Mouse (Mus musculus) hindbrain, embryonic 15.5 days (tissue): Measurements from ENCODE around the gene Prkce. TPM values are rescaled to one million over a fixed set of nuclear protein-coding genes. Genes with fewer than 3 reads are reported as not detected.

Experiments
- ATAC-seq: fragments of 200-750 bp; cut with Nextera tagmentation; 2 replicates; pipeline ENCODE4 v1.8.0; 2017; ENCODE audit warnings: low read depth, moderate number of reproducible peaks, moderate TSS enrichment; ENCODE audit not compliant: low FRiP score
- H3K27ac ChIP-seq: fragments of 300-500 bp; sonication (generic); replicated peaks from 2 replicates; pipeline ENCODE4 v1.5.1; 2015; ENCODE audit warnings: mild to moderate bottlenecking, inconsistent platforms
- H3K27me3 ChIP-seq: fragments of 300-500 bp; sonication (generic); 2 replicates; pipeline ENCODE4 v1.6.1; 2015; ENCODE audit warnings: control low read depth, inconsistent platforms
- H3K36me3 ChIP-seq: fragments of 300-500 bp; sonication (generic); 2 replicates; pipeline ENCODE4 v1.6.1; 2015; ENCODE audit warnings: control low read depth, inconsistent platforms
- H3K4me1 ChIP-seq: fragments of 300-500 bp; sonication (generic); replicated peaks from 2 replicates; pipeline ENCODE4 v1.6.1; 2015; ENCODE audit warnings: control low read depth, inconsistent platforms
- H3K4me2 ChIP-seq: fragments of 300-500 bp; sonication (generic); 2 replicates; pipeline ENCODE4 v1.6.1; 2015; ENCODE audit warnings: moderate library complexity, mild to moderate bottlenecking, inconsistent platforms
- H3K4me3 ChIP-seq: fragments of 300-500 bp; sonication (generic); 2 replicates; pipeline ENCODE4 v1.5.1; 2015; ENCODE audit warnings: mild to moderate bottlenecking, inconsistent platforms
- H3K9ac ChIP-seq: fragments of 300-500 bp; sonication (generic); 2 replicates; pipeline ENCODE4 v1.6.1; 2015; ENCODE audit warnings: inconsistent platforms
- H3K9me3 ChIP-seq: fragments of 300-500 bp; sonication (generic); 2 replicates; pipeline ENCODE4 v1.6.1; 2016; ENCODE audit warnings: control low read depth, inconsistent platforms
- WGBS: fragments of 180-500 bp; shearing (Covaris S2); methylation state at CpG from one replicate; pipeline ENCODE4 v1.1.7; 2015; 5-methylcytosine and 5-hydroxymethylcytosine counted together
- polyA plus RNA-seq: library from polyadenylated mRNA; unstranded; fragments of >200 nt; fragmentation: Nextera tagmentation; extraction: Ambion mirVana; gene quantifications from 2 replicates; pipeline ENCODE4 v1.2.1, GENCODE M21; 2015

Gene Prkce
- polyA plus RNA-seq, 1 experiment from 2014 or later, result 45.7 TPM

DNA sequence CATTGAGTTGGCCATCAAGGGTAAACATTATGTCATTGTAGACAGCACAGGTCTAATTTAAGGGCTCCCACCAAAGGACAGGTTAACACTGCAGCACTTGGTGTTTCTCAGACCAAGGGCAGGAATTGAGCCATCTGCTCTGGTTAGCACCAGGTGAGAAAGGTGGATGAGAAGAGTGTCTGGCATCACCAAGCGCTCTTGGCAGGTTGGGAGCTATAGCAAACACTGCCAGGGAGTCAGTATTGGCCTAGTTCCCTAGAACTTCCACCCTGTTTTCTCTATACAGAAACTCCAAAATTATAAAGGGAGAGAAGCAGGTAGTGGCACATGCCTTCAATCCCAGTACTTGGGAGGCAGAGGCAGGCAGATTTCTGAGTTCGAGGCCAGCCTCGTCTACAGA, 479.6 kb downstream of the Prkce start:
- no peaks in the 10 kb centered on the region for H3K9me3 ChIP-seq
- H3K9ac ChIP-seq, result no peak overlapping the region
- no peak for ATAC-seq
- H3K27ac ChIP-seq, result no peak overlapping the region
- WGBS, result 100% methylated on average over 3 of the region's 3 CpGs
- H3K4me1 ChIP-seq, result no peaks in the 10 kb centered on the region
- H3K27me3 ChIP-seq, result no peaks in the 10 kb centered on the region
- H3K36me3 ChIP-seq, result no peaks in the 10 kb centered on the region
- H3K4me3 ChIP-seq, result no peak overlapping the region
- no peak overlapping the region for H3K4me2 ChIP-seq

DNA sequence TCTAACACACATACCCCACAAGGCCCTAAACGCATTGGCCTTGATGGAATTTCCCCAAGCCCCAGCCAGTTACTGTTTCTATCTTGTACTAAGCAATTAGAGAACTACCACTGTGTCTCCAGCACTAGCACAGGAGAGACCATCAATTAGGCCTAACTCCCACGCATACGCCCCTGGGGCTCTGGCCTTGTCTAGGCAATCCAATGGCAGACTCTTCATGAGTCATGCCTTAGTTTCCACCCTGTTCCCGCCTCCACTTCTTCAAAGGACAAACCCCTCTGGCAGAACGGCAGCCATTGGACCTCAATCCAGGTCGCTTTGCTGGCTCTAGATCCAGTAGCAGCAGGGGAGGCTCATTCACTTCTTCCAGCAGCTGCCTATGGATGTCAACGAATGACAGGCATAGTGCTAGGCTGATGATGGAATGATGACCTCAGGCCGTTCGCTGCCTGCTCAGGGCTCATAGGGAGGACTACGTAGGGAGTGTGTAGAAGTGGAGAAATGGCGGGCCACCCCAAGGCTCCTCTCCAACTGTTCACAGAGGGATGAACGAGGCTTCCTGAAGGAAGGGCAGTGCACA, 481.4 kb downstream of the Prkce start:
- no peak for ATAC-seq
- Histone ChIP-seq H3K27me3 (no peaks in the 10 kb centered on the region), H3K9me3 (no peaks in the 10 kb centered on the region), H3K36me3 (no peaks in the 10 kb centered on the region), H3K9ac (no peak overlapping the region), H3K4me3 (no peak overlapping the region), H3K27ac (no peak overlapping the region), H3K4me2 (no peak overlapping the region), H3K4me1 (no peaks in the 10 kb centered on the region)
- WGBS, result 85% methylated on average over 12 of the region's 12 CpGs

DNA sequence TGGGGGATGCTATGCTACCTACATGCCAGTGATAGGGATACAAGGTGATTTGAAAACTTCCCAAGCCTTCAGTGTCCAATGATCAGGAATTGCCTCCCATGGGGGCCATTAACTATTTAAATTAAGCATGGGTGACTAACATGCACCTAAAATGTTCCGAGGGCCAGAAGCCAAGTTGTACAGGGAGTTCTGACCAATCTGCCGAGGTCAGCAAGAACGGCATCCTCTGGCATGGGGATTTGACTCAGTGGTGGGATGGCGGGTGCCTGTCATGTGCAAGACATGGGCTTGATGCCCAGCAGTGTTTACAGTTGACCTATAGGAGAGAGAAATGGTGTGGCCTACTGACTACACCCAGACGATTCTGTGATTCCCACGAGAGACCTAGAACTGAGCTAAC, 482.7 kb downstream of the Prkce start:
- no peak overlapping the region for H3K4me3 ChIP-seq
- H3K9ac ChIP-seq, result no peak overlapping the region
- no peaks in the 10 kb centered on the region for H3K4me1 ChIP-seq
- H3K27me3 ChIP-seq, result no peaks in the 10 kb centered on the region
- no peak overlapping the region for H3K27ac ChIP-seq
- no peak overlapping the region for H3K4me2 ChIP-seq
- 96% methylated on average over 6 of the region's 6 CpGs for WGBS
- ATAC-seq, result no peak
- no peaks in the 10 kb centered on the region for H3K9me3 ChIP-seq
- H3K36me3 ChIP-seq, result no peaks in the 10 kb centered on the region

DNA sequence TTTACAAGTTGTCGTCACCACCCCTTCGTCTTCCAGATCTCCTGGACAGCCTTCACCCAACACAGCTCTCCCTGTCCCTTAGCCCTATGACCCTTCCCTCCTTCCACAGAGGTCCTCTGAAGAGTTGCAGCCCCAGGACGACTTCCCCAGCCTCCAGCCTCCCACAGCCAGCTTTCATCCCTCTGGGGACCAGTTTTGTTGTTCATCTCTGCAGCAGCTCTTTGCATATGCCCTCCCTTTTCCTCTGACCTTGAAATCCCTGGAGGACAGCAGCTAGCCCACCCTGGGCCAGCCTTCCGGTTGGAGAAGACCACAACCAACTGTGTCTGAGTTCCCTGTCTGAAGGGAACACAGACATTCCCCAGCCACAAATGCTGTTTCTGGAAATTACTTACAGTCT, 483.5 kb downstream of the Prkce start:
- Histone ChIP-seq H3K36me3 (no peaks in the 10 kb centered on the region), H3K27me3 (no peaks in the 10 kb centered on the region), H3K4me2 (no peak overlapping the region), H3K9ac (no peak overlapping the region), H3K4me1 (no peaks in the 10 kb centered on the region), H3K27ac (no peak overlapping the region), H3K4me3 (no peak overlapping the region), H3K9me3 (no peaks in the 10 kb centered on the region)
- no peak for ATAC-seq
- WGBS, result 67% methylated on average over 4 of the region's 4 CpGs

GRCm38 (mm10) chr17:86652751-86653150, 485.2 kb downstream of the Prkce start:
- H3K4me1 ChIP-seq, result no peaks in the 10 kb centered on the region
- H3K9ac ChIP-seq, result no peak overlapping the region
- H3K27ac ChIP-seq, result no peak overlapping the region
- WGBS, result 86% methylated on average over 1 of the region's 1 CpGs
- H3K27me3 ChIP-seq, result no peaks in the 10 kb centered on the region
- H3K4me3 ChIP-seq, result no peak overlapping the region
- H3K4me2 ChIP-seq, result no peak overlapping the region
- no peaks in the 10 kb centered on the region for H3K9me3 ChIP-seq
- ATAC-seq, result no peak
- no peaks in the 10 kb centered on the region for H3K36me3 ChIP-seq

DNA sequence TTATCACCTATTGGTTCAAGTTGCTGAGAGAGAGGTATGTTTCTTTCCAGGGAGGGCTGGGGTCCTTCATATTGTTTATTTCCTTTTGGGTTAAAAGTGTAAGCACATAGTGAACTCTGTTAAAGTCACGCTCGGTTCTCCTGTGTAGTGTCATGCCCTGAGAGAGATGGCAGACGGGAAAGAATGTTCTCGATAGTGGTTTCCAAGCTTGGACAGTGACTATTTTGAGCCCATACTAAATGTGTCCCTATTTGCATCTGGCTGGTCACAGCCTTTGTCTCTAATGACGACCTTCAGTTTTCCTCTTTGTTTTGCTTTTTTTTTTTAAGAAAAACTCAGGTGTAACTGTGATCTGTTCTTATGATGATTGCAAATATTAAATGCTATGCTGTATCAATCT, 488.8 kb downstream of the Prkce start:
- Histone ChIP-seq H3K4me1 (no peaks in the 10 kb centered on the region), H3K9me3 (no peaks in the 10 kb centered on the region), H3K27ac (no peak overlapping the region), H3K4me3 (no peak overlapping the region), H3K9ac (no peak overlapping the region), H3K27me3 (no peaks in the 10 kb centered on the region), H3K4me2 (no peak overlapping the region), H3K36me3 (no peaks in the 10 kb centered on the region)
- 87% methylated on average over 5 of the region's 5 CpGs for WGBS
- ATAC-seq, result no peak

DNA sequence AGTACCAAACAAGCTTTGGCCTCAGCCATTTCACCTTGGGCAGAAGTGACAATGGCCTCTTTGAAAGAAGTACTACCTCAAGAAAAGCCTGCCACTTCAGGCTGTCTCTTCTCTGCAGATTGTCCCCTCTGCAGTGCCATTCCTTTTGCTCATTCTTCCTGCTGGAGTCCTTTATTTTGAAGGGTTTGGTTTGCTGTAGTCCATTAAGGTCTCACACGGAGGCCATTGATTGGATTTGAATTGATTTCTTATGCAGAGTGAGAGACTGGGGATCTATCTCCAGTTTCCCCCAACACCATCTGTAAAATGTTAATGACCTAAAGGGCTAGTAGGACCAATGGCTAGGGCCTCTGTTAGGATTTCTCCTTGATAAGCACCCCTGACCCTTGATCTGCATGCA, 494.7 kb downstream of the Prkce start:
- no peaks in the 10 kb centered on the region for H3K27me3 ChIP-seq
- H3K36me3 ChIP-seq, result no peaks in the 10 kb centered on the region
- H3K4me2 ChIP-seq, result no peak overlapping the region
- H3K9me3 ChIP-seq, result no peaks in the 10 kb centered on the region
- no peaks in the 10 kb centered on the region for H3K4me1 ChIP-seq
- ATAC-seq, result no peak
- 44% methylated on average over 1 of the region's 1 CpGs for WGBS
- H3K27ac ChIP-seq, result no peak overlapping the region
- H3K4me3 ChIP-seq, result no peak overlapping the region
- H3K9ac ChIP-seq, result no peak overlapping the region

GRCm38 (mm10) chr17:86663471-86663870, 495.9 kb downstream of the Prkce start:
- Histone ChIP-seq H3K27me3 (no peaks in the 10 kb centered on the region), H3K9ac (no peak overlapping the region), H3K27ac (no peak overlapping the region), H3K9me3 (no peaks in the 10 kb centered on the region), H3K36me3 (no peaks in the 10 kb centered on the region), H3K4me1 (no peaks in the 10 kb centered on the region), H3K4me3 (no peak overlapping the region), H3K4me2 (no peak overlapping the region)
- no peak for ATAC-seq
- 79% methylated on average over 4 of the region's 4 CpGs for WGBS

- no peaks in the 10 kb centered on the region for H3K9me3 ChIP-seq
- no peak overlapping the region for H3K9ac ChIP-seq
- H3K4me3 ChIP-seq, result no peak overlapping the region
- no peak for ATAC-seq
- H3K27ac ChIP-seq, result no peak overlapping the region
- H3K4me1 ChIP-seq, result no peaks in the 10 kb centered on the region
- H3K4me2 ChIP-seq, result no peak overlapping the region
- WGBS, result 48% methylated on average over 8 of the region's 8 CpGs
- H3K36me3 ChIP-seq, result no peaks in the 10 kb centered on the region
- no peaks in the 10 kb centered on the region for H3K27me3 ChIP-seq
Observed at GRCm38 (mm10) chr17:86667836-86668600, 500.4 kb downstream of the Prkce start.

- no peaks in the 10 kb centered on the region for H3K4me1 ChIP-seq
- no peak overlapping the region for H3K9ac ChIP-seq
- 91% methylated on average over 13 of the region's 13 CpGs for WGBS
- H3K27me3 ChIP-seq, result no peaks in the 10 kb centered on the region
- no peak overlapping the region for H3K27ac ChIP-seq
- no peak overlapping the region for H3K4me3 ChIP-seq
- no peak for ATAC-seq
- no peaks in the 10 kb centered on the region for H3K36me3 ChIP-seq
- no peak overlapping the region for H3K4me2 ChIP-seq
- H3K9me3 ChIP-seq, result no peaks in the 10 kb centered on the region
Observed at GRCm38 (mm10) chr17:86669641-86670373, 502.2 kb downstream of the Prkce start.

DNA sequence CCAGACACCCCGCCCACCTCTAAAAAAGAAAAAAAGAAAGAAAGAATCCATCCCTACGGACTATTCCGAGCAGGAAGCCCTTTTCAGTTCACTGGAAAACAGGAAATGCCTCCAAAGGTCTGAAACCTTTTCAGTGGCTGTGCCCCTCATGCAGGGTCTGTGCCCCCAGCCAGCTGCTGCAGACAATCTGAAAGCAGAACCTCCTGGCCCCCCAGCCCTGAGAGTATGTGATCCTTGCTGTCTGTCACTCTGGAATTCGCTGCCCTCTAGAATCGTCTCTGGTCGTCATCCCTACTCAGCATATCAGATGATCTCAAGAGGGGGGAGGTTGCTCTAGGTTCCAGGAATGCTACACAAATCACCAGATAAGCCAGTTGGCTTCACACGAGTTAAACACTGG, 503.1 kb downstream of the Prkce start:
- H3K36me3 ChIP-seq, result no peaks in the 10 kb centered on the region
- H3K9me3 ChIP-seq, result no peaks in the 10 kb centered on the region
- ATAC-seq, result no peak
- H3K9ac ChIP-seq, result no peak overlapping the region
- 67% methylated on average over 7 of the region's 7 CpGs for WGBS
- no peaks in the 10 kb centered on the region for H3K27me3 ChIP-seq
- no peak overlapping the region for H3K4me3 ChIP-seq
- H3K4me2 ChIP-seq, result no peak overlapping the region
- no peaks in the 10 kb centered on the region for H3K4me1 ChIP-seq
- no peak overlapping the region for H3K27ac ChIP-seq

GRCm38 (mm10) chr17:86674971-86675370, 507.4 kb downstream of the Prkce start:
- Histone ChIP-seq H3K4me3 (no peak overlapping the region), H3K27me3 (no peaks in the 10 kb centered on the region), H3K27ac (no peak overlapping the region), H3K9me3 (no peaks in the 10 kb centered on the region), H3K4me2 (no peak overlapping the region), H3K4me1 (no peaks in the 10 kb centered on the region), H3K36me3 (no peaks in the 10 kb centered on the region), H3K9ac (no peak overlapping the region)
- no peak for ATAC-seq
- WGBS, result 69% methylated on average over 2 of the region's 2 CpGs
